Mouse (Mus musculus): Measurements from ENCODE around the gene St3gal4. TPM values are rescaled to one million over a fixed set of nuclear protein-coding genes. Genes with fewer than 3 reads are reported as not detected.

St3gal4 gene
- polyA plus RNA-seq, 1 experiment from 2014 or later = 20.8 TPM

GRCm38 (mm10) chr9:35128564-35128963, 9.5 kb upstream of the St3gal4 start:
- H3K4me3 ChIP-seq = no peak overlapping the region
- H3K4me1 ChIP-seq (replicated peaks) = peaks cover 36% of the 10 kb centered on the region
- no peak overlapping the region for H3K27ac ChIP-seq (ENCODE audit: poor library complexity, severe bottlenecking)
- H3K9me3 ChIP-seq (replicated peaks) = no peaks in the 10 kb centered on the region
- H3K27me3 ChIP-seq (replicated peaks) = no peaks in the 10 kb centered on the region
- 83% methylated on average over 3 of the region's 3 CpGs for WGBS
- H3K4me2 ChIP-seq = no peak overlapping the region
- H3K36me3 ChIP-seq = peaks cover 20% of the 10 kb centered on the region
- no peak for ATAC-seq (ENCODE audit: insufficient number of reproducible peaks, low FRiP score)
- H3K9ac ChIP-seq = no peak overlapping the region

GRCm38 (mm10) chr9:35127561-35127960, 8.5 kb upstream of the St3gal4 start:
- ATAC-seq (ENCODE audit: insufficient number of reproducible peaks, low FRiP score) = no peak
- peaks cover 44% of the 10 kb centered on the region for H3K4me1 ChIP-seq (replicated peaks)
- H3K9ac ChIP-seq = no peak overlapping the region
- WGBS = 86% methylated on average over 5 of the region's 5 CpGs
- peaks cover 20% of the 10 kb centered on the region for H3K36me3 ChIP-seq
- H3K27me3 ChIP-seq (replicated peaks) = no peaks in the 10 kb centered on the region
- H3K27ac ChIP-seq (ENCODE audit: poor library complexity, severe bottlenecking) = no peak overlapping the region
- H3K4me3 ChIP-seq = no peak overlapping the region
- no peak overlapping the region for H3K4me2 ChIP-seq
- no peaks in the 10 kb centered on the region for H3K9me3 ChIP-seq (replicated peaks)

GRCm38 (mm10) chr9:35127147-35127546, 8.1 kb upstream of the St3gal4 start:
- no peak overlapping the region for H3K4me2 ChIP-seq
- peaks cover 48% of the 10 kb centered on the region for H3K4me1 ChIP-seq (replicated peaks)
- no peaks in the 10 kb centered on the region for H3K9me3 ChIP-seq (replicated peaks)
- H3K9ac ChIP-seq = no peak overlapping the region
- H3K27me3 ChIP-seq (replicated peaks) = no peaks in the 10 kb centered on the region
- 57% methylated on average over 6 of the region's 6 CpGs for WGBS
- ATAC-seq (ENCODE audit: insufficient number of reproducible peaks, low FRiP score) = peak; percentile 6; the same call in 1 of the 2 replicates
- H3K4me3 ChIP-seq = no peak overlapping the region
- H3K36me3 ChIP-seq = peaks cover 20% of the 10 kb centered on the region
- H3K27ac ChIP-seq (ENCODE audit: poor library complexity, severe bottlenecking) = peak overlapping the region; percentile 12; the same call in 1 of the 2 replicates

GRCm38 (mm10) chr9:35124678-35124955, 5.5 kb upstream of the St3gal4 start:
- H3K27ac ChIP-seq (ENCODE audit: poor library complexity, severe bottlenecking) = no peak overlapping the region
- 86% methylated on average over 8 of the region's 8 CpGs for WGBS

GRCm38 (mm10) chr9:35123804-35124677, 5.0 kb upstream of the St3gal4 start:
- H3K27ac ChIP-seq (ENCODE audit: poor library complexity, severe bottlenecking) = peak overlapping the region; percentile 29; the same call in 1 of the 2 replicates
- H3K9ac ChIP-seq = no peak overlapping the region

More at GRCm38 (mm10) chr9:35124678-35124955, 5.5 kb upstream of the St3gal4 start:
- no peaks in the 10 kb centered on the region for H3K9me3 ChIP-seq (replicated peaks)
- H3K4me3 ChIP-seq = no peak overlapping the region
- H3K27me3 ChIP-seq (replicated peaks) = no peaks in the 10 kb centered on the region
- no peak for ATAC-seq (ENCODE audit: insufficient number of reproducible peaks, low FRiP score)
- H3K4me1 ChIP-seq (replicated peaks) = peaks cover 47% of the 10 kb centered on the region
- no peak overlapping the region for H3K9ac ChIP-seq
- no peak overlapping the region for H3K4me2 ChIP-seq
- peaks cover 31% of the 10 kb centered on the region for H3K36me3 ChIP-seq

GRCm38 (mm10) chr9:35123456-35123803, 4.4 kb upstream of the St3gal4 start:
- 40% methylated on average over 2 of the region's 2 CpGs for WGBS
- H3K36me3 ChIP-seq = peaks cover 31% of the 10 kb centered on the region

More at GRCm38 (mm10) chr9:35123804-35124677, 5.0 kb upstream of the St3gal4 start:
- ATAC-seq (ENCODE audit: insufficient number of reproducible peaks, low FRiP score) = no peak
- no peak overlapping the region for H3K4me3 ChIP-seq
- H3K9me3 ChIP-seq (replicated peaks) = no peaks in the 10 kb centered on the region
- peaks cover 31% of the 10 kb centered on the region for H3K36me3 ChIP-seq
- peaks cover 42% of the 10 kb centered on the region for H3K4me1 ChIP-seq (replicated peaks)
- no peak overlapping the region for H3K4me2 ChIP-seq
- WGBS = 52% methylated on average over 11 of the region's 11 CpGs
- no peaks in the 10 kb centered on the region for H3K27me3 ChIP-seq (replicated peaks)

GRCm38 (mm10) chr9:35122551-35123266, 3.6 kb upstream of the St3gal4 start:
- no peak overlapping the region for H3K9ac ChIP-seq
- no peaks in the 10 kb centered on the region for H3K9me3 ChIP-seq (replicated peaks)
- H3K4me3 ChIP-seq = no peak overlapping the region
- H3K27me3 ChIP-seq (replicated peaks) = no peaks in the 10 kb centered on the region
- peaks cover 38% of the 10 kb centered on the region for H3K4me1 ChIP-seq (replicated peaks)
- peak; percentile 45; the same call in 1 of the 2 replicates for ATAC-seq (ENCODE audit: insufficient number of reproducible peaks, low FRiP score)
- no peak overlapping the region; the same call in 1 of the 2 replicates for H3K27ac ChIP-seq (ENCODE audit: poor library complexity, severe bottlenecking)
- peaks cover 31% of the 10 kb centered on the region for H3K36me3 ChIP-seq
- 49% methylated on average over 5 of the region's 5 CpGs for WGBS
- no peak overlapping the region for H3K4me2 ChIP-seq

More at GRCm38 (mm10) chr9:35123456-35123803, 4.4 kb upstream of the St3gal4 start:
- Histone ChIP-seq H3K4me3 (no peak overlapping the region), H3K9me3 (replicated peaks) (no peaks in the 10 kb centered on the region), H3K27ac (ENCODE audit: poor library complexity, severe bottlenecking) (peak overlapping the region; percentile 29; the same call in 1 of the 2 replicates), H3K4me1 (replicated peaks) (peaks cover 36% of the 10 kb centered on the region), H3K4me2 (no peak overlapping the region), H3K9ac (no peak overlapping the region), H3K27me3 (replicated peaks) (no peaks in the 10 kb centered on the region)
- no peak for ATAC-seq (ENCODE audit: insufficient number of reproducible peaks, low FRiP score)

GRCm38 (mm10) chr9:35118563-35118962, 505 bp downstream of the St3gal4 start:
- H3K9ac ChIP-seq = no peak overlapping the region
- H3K4me3 ChIP-seq = no peak overlapping the region
- H3K4me1 ChIP-seq (replicated peaks) = peaks cover 55% of the 10 kb centered on the region
- WGBS = 76% methylated on average over 2 of the region's 2 CpGs
- H3K27me3 ChIP-seq (replicated peaks) = no peaks in the 10 kb centered on the region
- no peak for ATAC-seq (ENCODE audit: insufficient number of reproducible peaks, low FRiP score)
- H3K4me2 ChIP-seq = no peak overlapping the region
- no peak overlapping the region for H3K27ac ChIP-seq (ENCODE audit: poor library complexity, severe bottlenecking)
- peaks cover 11% of the 10 kb centered on the region for H3K36me3 ChIP-seq
- no peaks in the 10 kb centered on the region for H3K9me3 ChIP-seq (replicated peaks)

GRCm38 (mm10) chr9:35117384-35118295, 1.4 kb downstream of the St3gal4 start:
- H3K4me3 ChIP-seq = peak overlapping the region; percentile 79
- 18% methylated on average over 15 of the region's 15 CpGs for WGBS
- peaks cover 48% of the 10 kb centered on the region for H3K4me1 ChIP-seq (replicated peaks)
- H3K27ac ChIP-seq (ENCODE audit: poor library complexity, severe bottlenecking) = peak overlapping the region; percentile 91
- no peaks in the 10 kb centered on the region for H3K27me3 ChIP-seq (replicated peaks)
- H3K36me3 ChIP-seq = peaks cover 11% of the 10 kb centered on the region
- H3K9me3 ChIP-seq (replicated peaks) = no peaks in the 10 kb centered on the region
- peak overlapping the region; percentile 89 for H3K9ac ChIP-seq
- peak overlapping the region; percentile 95 for H3K4me2 ChIP-seq
- peak; percentile 31; the same call in 1 of the 2 replicates for ATAC-seq (ENCODE audit: insufficient number of reproducible peaks, low FRiP score)

GRCm38 (mm10) chr9:35116391-35117381, 2.4 kb downstream of the St3gal4 start:
- H3K4me2 ChIP-seq = peak overlapping the region; percentile 95
- peak overlapping the region; percentile 89 for H3K9ac ChIP-seq
- ATAC-seq (ENCODE audit: insufficient number of reproducible peaks, low FRiP score) = peak; percentile 88
- WGBS = 2% methylated on average over 79 of the region's 84 CpGs
- H3K27me3 ChIP-seq (replicated peaks) = no peaks in the 10 kb centered on the region
- peak overlapping the region; percentile 91 for H3K27ac ChIP-seq (ENCODE audit: poor library complexity, severe bottlenecking)
- H3K4me1 ChIP-seq (replicated peaks) = peaks cover 47% of the 10 kb centered on the region
- H3K9me3 ChIP-seq (replicated peaks) = no peaks in the 10 kb centered on the region
- H3K36me3 ChIP-seq = peaks cover 11% of the 10 kb centered on the region
- peak overlapping the region; percentile 79 for H3K4me3 ChIP-seq

Measured in heart, embryonic 12.5 days (tissue).